Mouse (Mus musculus): ENCODE measurements around the gene Psmb6.

DNA sequence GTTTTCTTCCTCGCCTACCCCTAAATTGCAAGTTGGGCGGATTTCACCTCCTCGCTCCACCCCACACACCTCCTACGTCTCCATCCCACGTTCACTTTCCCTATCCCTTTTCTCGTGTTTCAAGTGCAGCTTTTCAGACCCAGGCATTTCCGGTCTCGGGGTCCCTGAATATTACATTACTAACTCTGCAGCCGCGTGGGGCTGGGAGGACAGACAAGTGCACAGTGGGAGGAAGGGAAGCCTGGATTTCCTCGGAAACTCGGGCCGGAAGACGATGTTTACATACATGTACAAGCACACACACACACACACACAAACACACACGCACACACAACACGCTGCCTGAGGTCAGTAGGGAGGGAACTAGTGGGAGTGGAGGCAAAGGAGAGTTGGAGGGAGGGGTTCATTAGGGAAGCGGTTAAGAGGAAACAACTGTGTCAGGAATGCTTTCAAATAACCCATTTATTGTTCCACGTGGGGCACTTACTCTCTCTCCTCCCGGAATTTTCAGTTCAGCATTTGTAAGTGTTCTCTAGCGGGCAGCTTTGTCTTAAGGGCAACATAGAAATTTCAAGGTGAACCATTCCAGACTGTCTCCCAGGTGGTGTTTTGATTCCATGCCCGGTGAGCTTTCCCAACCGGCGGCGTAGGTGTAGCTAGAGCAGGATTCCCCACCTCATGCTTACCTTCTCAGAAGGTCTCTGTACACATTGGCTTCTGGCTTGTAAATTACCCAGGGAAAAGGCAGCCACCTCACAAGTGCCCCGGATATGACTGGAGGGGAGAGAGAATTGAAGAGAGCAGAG is 38.5 kb downstream of the Psmb6 start:
- no peak for TF ChIP-seq CTCF (IDR thresholded peaks at IDR 0.05; ENCODE audit: insufficient read depth, low read length)
- peak; percentile 12; the same call in 1 of the 2 replicates for TF ChIP-seq POLR2A (IDR thresholded peaks at IDR 0.05; ENCODE audit: borderline replicate concordance, extremely low read depth, low read depth, low read length)
